Mouse (Mus musculus): ENCODE measurements around the gene Depdc5. TPM values are rescaled to one million over a fixed set of nuclear protein-coding genes. Genes with fewer than 3 reads are reported as not detected.
A peak's percentile ranks its signal among the peaks of the same experiment; 100 is the strongest.
"Not testable (repeated sequence)": the region's sequence is repeated elsewhere in the genome, so short reads cannot be mapped to it uniquely, and the experiment has no call there.

The Depdc5 gene
- total RNA-seq (2021): 10 to 100 TPM; 67.7 to 69.6 TPM
- long read RNA-seq, experiment 1, partial matches to known transcripts: 12 of 65 reads
- long read RNA-seq, experiment 1, other reads (novel, unspliced or antisense): 53 of 65 reads
- long read RNA-seq, experiment 2, full-length matches to known transcripts: 2 of 36 reads
- long read RNA-seq, experiment 2, partial matches to known transcripts: 3 of 36 reads
- long read RNA-seq, experiment 2, other reads (novel, unspliced or antisense): 31 of 36 reads

DNA sequence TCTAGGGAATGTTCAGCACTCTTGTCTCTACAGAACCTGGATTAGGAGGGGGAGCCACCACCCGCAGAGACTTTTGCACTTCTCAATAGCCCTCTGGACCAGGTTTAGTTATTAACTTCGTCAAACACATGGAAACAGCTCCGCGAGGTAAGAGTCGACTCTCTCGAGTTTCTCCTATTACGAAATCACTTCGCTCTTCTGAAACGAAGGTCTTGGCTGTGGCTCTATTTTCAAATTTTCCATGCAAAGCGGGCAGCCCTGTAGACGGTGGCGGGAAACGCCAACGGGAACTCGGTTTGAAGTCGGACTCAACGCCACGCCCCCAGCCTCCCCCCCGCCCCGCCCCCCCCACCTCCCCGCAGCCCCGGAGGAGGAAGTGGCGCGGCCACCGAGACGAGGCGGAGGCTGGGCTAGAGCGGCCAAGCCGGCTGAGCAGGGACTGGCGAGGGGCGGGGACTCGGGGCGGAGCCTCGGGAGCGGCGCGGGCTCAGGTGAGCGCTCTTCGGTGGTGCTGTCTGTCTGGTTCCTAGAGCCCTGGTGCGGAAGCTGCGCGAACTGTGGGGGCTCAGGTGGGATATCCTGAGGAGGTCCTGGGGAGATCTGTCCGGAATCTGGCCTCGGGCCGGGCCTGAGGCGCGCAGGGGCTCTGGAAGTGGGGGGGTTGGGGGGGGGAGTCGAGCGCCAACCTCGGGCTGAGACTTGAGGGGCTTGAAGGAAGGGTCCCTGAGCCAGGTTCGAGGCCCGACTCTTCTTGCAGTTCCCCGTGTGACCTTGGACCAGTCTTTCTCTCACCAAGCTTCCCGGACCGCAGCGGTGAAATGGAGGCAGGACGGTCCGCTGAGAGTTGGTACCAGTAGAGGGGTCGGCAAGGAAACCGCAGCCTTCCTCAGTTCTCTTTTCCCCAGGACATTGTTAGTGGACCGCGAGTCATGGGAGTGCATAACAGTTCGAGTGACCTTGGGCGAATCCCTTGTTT is at the start of gene Depdc5:
Depdc5 (plus strand) TSS at position 449 of the 976 bp plus-strand sequence.
- intact Hi-C loops (cut with DNase I): loop anchor here (5.0 kb wide), 2 partner anchors 151 to 169 kb away; no protein-coding TSS in a partner anchor
- Histone ChIP-seq H3K4me3 (peak within 1 kb of the TSS; percentile 71), H3K27ac (peak within 1 kb of the TSS; percentile 30; the same call in 1 of the 2 replicates)
- DNase-seq (ENCODE audit: extremely low spot score in 1 of 2, low spot score in 2 of 2): peak; percentile 91
- TF ChIP-seq CTCF (IDR thresholded peaks at IDR 0.05): no peak

DNA sequence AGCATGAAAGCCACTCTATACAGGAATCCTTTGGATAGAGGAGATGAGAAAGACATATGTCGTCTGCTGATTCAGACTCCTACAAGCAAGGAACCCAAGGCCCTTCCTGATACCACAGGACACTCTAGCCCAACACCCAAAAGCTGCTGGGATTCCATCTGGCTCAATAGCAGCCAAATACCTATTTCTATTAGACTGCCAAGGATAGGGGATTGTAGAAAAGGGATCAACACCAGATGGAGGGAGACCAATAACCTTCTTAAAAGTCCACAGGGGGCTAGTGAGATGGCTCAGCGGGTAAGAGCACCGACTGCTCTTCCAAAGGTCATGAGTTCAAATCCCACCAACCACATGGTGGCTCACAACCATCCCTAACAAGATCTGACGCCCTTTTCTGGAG is 48.1 kb upstream of the Depdc5 start:
- TF ChIP-seq CTCF (IDR thresholded peaks at IDR 0.05): no peak
- DNase-seq (ENCODE audit: extremely low spot score in 1 of 2, low spot score in 2 of 2): no peak
- intact Hi-C loops (cut with DNase I): loop anchor here (10.0 kb wide), 1 partner anchor 329 kb away; no protein-coding TSS in a partner anchor
- no peak overlapping the region for H3K27ac ChIP-seq
- no peak overlapping the region for H3K4me3 ChIP-seq

DNA sequence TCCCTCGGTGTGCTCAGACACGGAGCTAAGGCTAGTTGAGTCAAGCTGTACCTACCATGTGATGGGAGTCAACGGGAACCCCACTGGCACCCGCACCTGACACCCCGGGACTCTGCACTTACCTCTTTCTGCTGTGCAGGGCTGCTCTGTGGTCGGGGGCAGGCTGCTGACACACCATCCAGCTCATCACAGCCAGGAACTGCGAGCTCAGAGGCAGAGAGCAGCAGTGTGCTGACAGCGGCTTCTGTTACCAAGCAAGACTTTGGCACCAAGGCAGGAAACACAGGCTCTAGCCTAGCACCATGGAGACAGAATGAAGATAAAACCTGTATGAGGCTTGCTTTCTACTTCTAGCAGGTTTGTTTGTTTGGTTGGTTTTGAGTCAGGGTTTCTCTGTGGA is 43.0 kb upstream of the Depdc5 start:
- Histone ChIP-seq H3K27ac (no peak overlapping the region), H3K4me3 (no peak overlapping the region)
- TF ChIP-seq CTCF (IDR thresholded peaks at IDR 0.05): no peak
- DNase-seq (ENCODE audit: extremely low spot score in 1 of 2, low spot score in 2 of 2): no peak
- intact Hi-C loops (cut with DNase I): no loop called here

DNA sequence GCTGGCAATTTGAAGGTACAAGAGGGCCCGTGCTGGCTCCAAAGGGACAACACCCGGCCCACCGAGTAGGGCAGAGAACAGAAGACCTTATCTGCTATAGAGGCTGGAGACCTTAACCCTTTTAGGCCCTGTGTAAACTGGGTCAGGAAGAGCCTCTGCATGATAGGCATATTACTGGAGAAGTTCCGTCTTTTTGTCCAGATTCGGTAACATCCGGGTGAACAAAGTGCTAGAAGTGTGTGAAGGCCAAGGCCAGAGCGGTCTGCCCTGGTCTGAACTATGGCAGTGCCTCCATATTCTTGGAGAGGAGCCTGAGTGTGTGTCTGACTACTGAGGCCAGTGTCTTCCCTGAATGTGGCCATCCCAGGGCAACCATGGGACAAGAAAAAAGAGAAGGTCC is 36.5 kb upstream of the Depdc5 start, which contains the start of gene Gm20671:
Gm20671 (minus strand) TSS at position 101 of the 400 bp plus-strand sequence.
- H3K27ac ChIP-seq: no peak within 1 kb of the TSS

DNA sequence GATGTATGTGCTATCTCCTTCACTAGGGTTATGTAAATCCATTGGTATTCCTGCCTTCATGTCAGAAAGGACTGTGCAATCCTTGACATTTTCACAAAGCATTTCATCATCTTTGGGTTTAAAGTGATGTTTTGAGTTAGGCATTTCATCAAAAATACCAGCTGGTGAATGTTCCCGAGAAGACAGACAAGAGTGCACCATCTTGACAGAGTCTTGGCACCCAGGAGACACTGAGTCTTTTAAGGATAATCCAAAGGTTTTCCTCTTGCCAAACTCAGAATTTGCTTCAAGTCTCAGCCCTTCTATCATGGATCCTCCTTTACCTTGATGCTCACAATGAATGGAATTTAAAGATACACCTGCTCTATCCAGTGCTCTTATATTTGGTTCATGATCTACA is 34.7 kb upstream of the Depdc5 start:
- intact Hi-C loops (cut with DNase I); H3K4me3 ChIP-seq; H3K27ac ChIP-seq; DNase-seq (ENCODE audit: extremely low spot score in 1 of 2, low spot score in 2 of 2): not testable (repeated sequence)

More for the DNA sequence above, 36.5 kb upstream of the Depdc5 start, which contains the start of gene Gm20671:
- no peak for DNase-seq (ENCODE audit: extremely low spot score in 1 of 2, low spot score in 2 of 2)
- no peak within 1 kb of the TSS for H3K4me3 ChIP-seq
- intact Hi-C loops (cut with DNase I): no loop called here
- TF ChIP-seq CTCF (IDR thresholded peaks at IDR 0.05): no peak

DNA sequence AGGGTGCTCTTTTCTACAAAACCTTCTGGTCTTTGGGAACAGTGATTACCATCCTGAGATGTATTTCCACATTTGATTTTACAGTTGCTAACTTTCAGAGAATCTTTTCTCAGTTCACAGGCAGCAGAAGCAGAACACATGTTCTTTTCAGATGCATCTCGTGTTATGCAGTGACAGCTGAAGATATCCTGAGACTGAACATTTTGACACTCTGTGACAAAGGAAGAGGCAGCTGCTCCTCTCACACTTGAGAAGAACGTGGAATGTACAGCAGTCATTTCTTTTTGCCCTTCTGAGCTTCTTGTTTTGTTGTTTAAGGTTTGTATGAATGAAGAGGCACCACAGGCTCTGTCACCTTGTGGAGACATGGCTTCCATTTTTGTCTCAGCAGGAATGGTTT is 33.4 kb upstream of the Depdc5 start:
- no peak for TF ChIP-seq CTCF (IDR thresholded peaks at IDR 0.05)
- intact Hi-C loops (cut with DNase I): loop anchor here (5.0 kb wide), 1 partner anchor 72 kb away; no protein-coding TSS in a partner anchor
- Histone ChIP-seq H3K4me3 (no peak overlapping the region), H3K27ac (no peak overlapping the region)
- DNase-seq (ENCODE audit: extremely low spot score in 1 of 2, low spot score in 2 of 2): no peak

DNA sequence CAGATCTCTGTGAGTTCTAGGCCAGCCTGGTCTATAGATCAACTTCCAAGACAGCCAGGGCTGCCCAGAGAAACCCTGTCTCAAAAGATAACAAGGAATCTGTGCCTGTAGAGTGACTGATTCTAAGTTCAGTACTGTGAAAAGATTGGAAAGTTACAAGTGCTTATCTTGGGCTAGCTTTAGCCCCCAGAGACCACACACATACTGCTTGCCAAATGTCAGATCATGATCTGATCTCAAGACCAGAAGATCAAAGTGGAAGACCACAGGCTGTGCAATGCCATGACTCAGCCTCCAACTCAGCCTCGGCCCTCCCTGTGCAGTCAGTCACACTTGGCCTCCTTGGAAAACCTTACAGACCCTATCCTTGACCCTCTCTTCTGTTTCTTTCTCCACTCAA is 29.0 kb upstream of the Depdc5 start:
- Histone ChIP-seq H3K4me3 (no peak overlapping the region), H3K27ac (no peak overlapping the region)
- no peak for TF ChIP-seq CTCF (IDR thresholded peaks at IDR 0.05)
- no peak for DNase-seq (ENCODE audit: extremely low spot score in 1 of 2, low spot score in 2 of 2)
- intact Hi-C loops (cut with DNase I): loop anchor here (5.0 kb wide), 1 partner anchor 68 kb away; no protein-coding TSS in a partner anchor

DNA sequence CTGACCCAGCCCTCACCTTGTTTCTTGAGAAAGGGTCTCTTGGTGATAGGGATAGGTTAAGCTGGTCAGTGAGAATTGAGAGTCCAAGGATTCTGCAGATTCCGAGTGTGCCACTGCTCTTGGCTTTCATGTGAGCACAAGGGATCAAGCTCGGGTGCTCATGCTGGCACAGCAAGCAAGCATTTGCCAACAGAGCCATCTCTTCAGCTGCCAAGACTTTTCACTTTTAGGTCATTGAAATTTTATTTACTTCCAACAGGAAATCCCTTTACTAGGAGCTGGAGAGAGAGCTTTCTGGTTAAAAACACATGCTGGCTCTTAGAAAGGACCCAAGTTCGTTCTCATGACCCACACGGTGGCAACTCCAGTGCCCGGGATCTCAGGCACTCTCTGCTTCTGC is 26.5 kb upstream of the Depdc5 start:
- intact Hi-C loops (cut with DNase I): no loop called here

DNA sequence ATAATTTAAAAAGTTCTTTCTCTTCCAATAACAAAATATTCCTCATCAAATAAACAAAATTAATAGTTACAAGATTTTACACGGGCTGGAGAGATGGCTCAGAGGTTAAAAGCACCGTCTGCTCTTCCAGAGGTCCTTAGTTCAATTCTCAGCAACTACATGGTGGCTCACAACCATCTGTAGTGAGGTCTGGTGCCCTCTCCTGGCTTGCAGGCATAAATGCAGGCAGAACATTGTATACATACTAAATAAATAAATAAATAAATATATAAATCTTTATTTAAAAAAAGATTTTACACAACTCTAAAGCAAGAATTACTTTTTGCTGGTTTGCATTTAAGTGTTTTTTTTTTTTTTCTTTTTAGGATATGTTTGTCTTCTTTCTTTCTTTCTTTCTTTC is 23.5 kb upstream of the Depdc5 start:
- intact Hi-C loops (cut with DNase I): no loop called here
- Histone ChIP-seq H3K27ac (no peak overlapping the region), H3K4me3 (no peak overlapping the region)
- TF ChIP-seq CTCF (IDR thresholded peaks at IDR 0.05): peak; percentile 33
- DNase-seq (ENCODE audit: extremely low spot score in 1 of 2, low spot score in 2 of 2): no peak

More for the DNA sequence above, 26.5 kb upstream of the Depdc5 start:
- DNase-seq (ENCODE audit: extremely low spot score in 1 of 2, low spot score in 2 of 2): no peak
- TF ChIP-seq CTCF (IDR thresholded peaks at IDR 0.05): no peak
- H3K4me3 ChIP-seq: no peak overlapping the region
- H3K27ac ChIP-seq: no peak overlapping the region

DNA sequence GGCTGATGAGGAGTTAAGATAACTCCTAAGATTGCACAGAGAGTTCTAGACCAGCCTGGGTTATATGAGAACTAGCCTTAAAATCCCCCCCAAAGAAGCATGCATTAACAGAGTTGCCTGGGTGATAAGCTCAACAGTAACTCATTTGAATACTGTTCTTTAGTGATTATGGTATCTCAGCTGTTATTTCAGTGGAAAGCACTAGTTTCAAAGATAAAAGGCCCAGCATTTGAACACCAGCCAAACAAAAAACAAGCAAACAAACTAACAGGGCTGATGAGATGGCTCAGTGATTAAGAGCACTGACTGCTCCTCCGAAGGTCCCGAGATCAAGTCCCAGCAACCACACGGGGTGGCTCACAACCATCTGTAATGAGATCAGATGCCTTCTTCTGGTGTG is 14.3 kb upstream of the Depdc5 start:
- no peak overlapping the region for H3K27ac ChIP-seq
- intact Hi-C loops (cut with DNase I): no loop called here
- DNase-seq (ENCODE audit: extremely low spot score in 1 of 2, low spot score in 2 of 2): no peak
- TF ChIP-seq CTCF (IDR thresholded peaks at IDR 0.05): no peak
- H3K4me3 ChIP-seq: no peak overlapping the region

DNA sequence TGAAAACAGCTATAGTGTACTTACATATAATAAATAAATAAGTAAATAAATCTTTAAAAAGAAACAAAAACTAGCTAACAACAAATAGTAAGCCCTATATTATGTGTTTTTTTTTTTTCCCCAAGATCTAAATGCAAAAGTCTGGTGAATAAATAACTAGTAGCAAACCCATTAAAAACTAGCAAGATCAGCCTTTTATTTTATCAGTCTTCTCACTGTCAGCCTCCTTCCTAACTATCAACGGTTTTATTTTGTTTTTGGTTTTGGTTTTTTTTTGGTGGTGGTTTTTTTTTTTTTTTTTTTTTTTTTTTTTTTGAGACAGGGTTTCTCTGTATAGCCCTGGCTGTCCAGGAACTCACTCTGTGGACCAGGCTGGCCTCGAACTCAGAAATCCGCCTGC is 13.9 kb upstream of the Depdc5 start:
- H3K27ac ChIP-seq; DNase-seq (ENCODE audit: extremely low spot score in 1 of 2, low spot score in 2 of 2); intact Hi-C loops (cut with DNase I); H3K4me3 ChIP-seq: not testable (repeated sequence)

DNA sequence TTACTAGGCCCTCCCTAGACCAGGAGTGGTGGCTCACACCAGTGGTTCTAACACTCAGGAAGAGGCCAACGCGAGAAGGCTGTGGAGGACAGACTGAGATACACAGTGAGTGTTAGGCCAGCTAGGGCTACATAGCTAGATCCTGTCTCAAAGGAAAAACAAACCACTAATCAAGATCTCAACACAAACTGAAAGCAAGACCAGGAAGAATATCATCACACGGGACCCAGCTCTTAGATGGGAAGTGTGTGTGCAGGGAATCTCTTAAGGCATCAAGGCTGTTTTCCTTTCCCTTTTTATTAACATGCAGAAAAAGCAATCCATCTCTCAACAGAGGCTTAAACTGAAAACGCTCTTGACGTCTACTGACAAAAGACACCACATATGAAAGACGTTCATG is 11.5 kb upstream of the Depdc5 start:
- intact Hi-C loops (cut with DNase I): loop anchor here (5.0 kb wide), 1 partner anchor 65 kb away; the partner anchor contains the start of gene Pisd
- Histone ChIP-seq H3K27ac (no peak overlapping the region), H3K4me3 (peak overlapping the region; percentile 22)
- DNase-seq (ENCODE audit: extremely low spot score in 1 of 2, low spot score in 2 of 2): no peak
- TF ChIP-seq CTCF (IDR thresholded peaks at IDR 0.05): no peak
